Mouse (Mus musculus) A20 (cell line): ENCODE measurements around the gene Pkd2l1.

Source experiments
- DNase-seq: peaks from one replicate; pipeline ENCODE4 v3.0.0-alpha.2; 2011; ENCODE audit warnings: low read depth, low spot score

Pkd2l1 gene

DNA sequence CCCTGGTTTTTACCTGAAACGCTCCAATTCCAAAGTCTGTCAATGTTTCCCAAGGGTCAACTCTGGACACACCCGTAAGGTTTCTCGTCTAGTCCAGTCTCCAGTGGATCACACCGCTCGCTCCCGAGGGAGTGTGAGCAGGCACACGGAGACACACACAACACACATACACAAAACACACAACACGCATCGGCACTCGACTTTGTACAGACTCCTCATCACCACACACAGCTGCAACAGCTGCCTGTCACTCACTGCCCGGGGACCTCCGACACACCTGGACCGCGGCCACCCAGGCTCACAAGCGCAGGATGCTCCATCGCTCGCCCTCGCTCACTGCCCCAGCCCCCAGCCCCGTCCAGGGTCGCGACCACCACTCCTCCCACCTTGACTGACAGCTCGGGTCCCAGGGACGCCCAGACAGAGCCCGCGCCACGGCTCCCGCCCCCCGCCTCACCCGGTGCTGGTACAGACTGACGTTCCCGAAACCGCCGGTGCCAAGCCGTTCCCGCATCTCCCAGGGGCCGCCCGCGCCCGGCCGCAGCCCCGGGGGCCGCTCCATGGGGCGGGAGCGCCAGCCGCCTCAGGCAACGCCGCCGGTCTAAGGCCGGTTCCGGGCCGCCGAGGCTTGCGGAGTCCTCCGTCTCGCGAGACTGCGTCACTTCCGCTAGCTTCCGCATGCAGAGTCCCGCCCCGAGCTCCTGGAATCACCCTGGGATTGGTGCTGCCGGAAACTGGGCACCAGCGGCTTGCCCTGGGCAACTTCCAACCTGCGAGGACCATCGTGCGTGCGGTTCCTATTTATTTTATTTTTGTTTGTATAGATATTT, 85.2 kb downstream of the Pkd2l1 start, which contains the start of gene Chuk:
TSS of gene Chuk (minus strand) at position 650 of the 830 bp plus-strand sequence.
- peak; percentile 93 for DNase-seq

DNA sequence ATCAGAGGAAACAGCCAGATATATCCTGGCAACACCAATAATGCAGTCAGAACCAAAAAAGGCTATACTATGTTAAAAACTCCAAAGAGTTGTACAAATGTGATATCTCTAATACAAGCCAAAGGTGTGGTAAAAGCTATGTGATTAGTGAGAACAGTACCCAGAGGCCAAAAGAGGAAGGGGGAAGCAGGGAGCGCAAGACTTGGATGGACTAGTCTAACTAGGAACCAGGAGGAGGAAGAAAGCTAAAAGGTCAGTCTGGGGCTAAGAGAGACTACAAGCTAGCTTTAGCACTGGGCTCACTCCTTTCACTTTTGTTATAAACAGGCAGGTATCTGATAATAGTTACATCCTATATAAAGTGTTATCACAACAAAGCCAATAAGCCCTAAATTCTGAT, 87.8 kb downstream of the Pkd2l1 start:
- DNase-seq = peak; percentile 12

DNA sequence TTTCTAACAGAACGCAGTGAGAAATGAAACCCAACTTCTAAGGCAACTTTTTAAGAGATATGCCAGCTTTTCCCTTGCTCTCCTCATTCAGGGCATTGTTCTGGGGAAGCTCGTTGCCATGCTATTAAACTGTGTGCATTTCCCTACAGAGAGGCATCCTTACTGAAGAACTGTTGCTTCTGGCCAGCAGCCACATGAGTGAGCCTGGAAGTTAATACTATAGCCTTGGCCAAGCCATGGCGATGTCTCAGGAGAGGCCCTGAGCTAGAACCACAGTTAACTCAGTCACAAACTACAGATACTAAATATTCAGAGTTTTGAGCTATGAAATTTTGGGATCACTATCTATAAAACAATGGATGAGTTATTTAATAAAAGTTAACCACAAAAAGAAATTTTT, 89.2 kb downstream of the Pkd2l1 start:
- DNase-seq = no peak

DNA sequence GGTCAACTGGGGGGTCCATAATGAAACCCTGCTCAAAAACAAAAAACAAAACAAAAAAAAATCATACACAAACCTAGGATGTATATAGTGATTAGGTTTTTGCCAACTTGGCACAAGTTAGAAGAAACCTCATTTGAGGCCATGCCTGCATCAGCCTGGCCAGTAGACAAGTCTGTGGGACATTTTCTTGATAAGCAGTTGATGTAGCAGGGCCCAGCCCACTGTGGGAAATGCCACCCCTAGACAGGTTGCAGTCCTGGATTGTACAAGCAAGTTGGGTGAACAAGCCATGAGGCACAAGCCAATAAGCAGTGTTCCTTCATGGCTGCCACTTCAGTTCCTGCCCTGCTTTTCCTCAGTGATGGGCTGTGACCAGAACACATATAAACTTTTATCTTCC, 91.4 kb downstream of the Pkd2l1 start:
- DNase-seq = no peak
